Mouse (Mus musculus): ENCODE data around the gene Icosl.

- TF ChIP-seq CTCF (IDR thresholded peaks at IDR 0.05; ENCODE audit: low read depth) (no peak), EP300 (IDR thresholded peaks at IDR 0.05; ENCODE audit: low read depth) (no peak)
Measured at GRCm38 (mm10) chr10:78126311-78126710, 57.2 kb downstream of the Icosl start.

Measured in liver, embryonic 14.5 days (tissue).